Mouse (Mus musculus) cerebellum, postnatal 25 days (tissue): ENCODE data around the gene Cabin1.
A peak's percentile ranks its signal among the peaks of the same experiment; 100 is the strongest.

ENCODE experiments used
- DNase-seq, 2 experiments: peaks; one replicate each; pipeline ENCODE4 v3.0.0; 2021; ENCODE audit warnings: mixed read lengths in 2 of 2

Cabin1 gene

DNA sequence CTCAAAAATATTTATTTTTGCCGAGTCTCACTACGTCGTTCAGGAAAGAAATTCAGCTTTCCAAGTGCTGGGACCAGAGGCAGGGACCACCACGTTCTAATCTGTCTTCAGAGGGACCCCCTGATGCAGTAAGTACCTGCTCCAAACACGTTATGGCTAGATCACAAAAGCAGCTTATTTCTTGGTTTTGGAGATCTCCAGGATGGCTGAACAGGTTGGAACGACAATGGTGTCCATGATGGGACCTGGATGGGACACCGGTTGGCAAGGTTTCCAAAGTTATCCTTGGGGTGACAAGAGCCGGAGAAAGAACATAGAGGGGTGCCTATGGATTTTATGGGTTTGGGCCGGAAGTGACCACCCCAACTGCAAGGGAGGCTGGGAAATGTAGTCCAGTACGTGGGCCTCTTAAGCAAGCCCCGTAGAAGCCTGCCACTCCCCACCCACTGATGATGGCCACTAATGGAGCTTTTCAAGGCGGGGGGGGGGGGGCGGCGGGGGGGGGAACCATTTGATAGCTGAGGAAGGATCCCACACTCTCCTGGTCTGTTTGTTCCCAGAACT is 130.5 kb downstream of the Cabin1 start:
- no peak for DNase-seq

DNA sequence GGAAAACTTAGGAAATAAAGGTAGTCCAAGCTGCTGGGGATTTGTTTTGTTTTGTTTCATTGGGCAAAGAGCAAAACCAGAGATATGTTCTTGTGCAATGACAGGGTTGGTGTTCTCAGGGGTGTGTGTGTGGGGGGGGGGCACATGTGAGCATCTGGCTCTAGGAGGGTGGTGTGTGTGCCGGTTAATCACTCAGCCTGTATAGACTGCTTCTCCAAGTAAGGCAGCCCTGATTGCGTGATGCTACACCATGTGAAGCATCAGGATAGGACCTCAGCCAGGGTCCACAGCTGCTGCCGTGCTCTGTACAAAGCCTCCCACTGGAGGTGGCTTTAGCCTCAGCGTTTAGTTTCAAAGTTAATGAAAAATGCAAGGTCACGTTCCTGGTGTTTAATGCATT is 131.1 kb downstream of the Cabin1 start:
- DNase-seq = no peak

DNA sequence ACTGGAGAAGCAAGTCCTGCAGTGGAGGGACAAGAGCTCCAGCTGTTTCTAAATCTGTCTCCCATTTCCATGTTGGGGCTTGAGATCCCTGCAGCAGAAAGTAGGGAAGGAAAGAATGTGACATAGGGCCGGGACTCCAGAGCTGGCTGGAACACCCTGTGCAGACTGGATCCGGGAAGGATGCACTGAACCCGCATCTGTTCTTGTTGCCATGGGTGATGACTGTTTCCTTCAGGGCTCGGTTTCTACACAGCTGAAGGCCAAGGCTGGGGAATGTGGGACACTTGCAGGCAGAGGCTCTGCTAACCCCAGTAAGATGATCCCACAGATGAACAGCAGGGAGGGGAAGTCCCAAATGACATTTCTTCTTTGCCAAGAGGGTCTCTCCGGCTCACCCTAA is 131.5 kb downstream of the Cabin1 start:
- DNase-seq = no peak

GRCm38 (mm10) chr10:75627490-75627889 is 136.7 kb downstream of the Cabin1 start:
- DNase-seq = no peak

GRCm38 (mm10) chr10:75626991-75627390 is 137.2 kb downstream of the Cabin1 start:
- no peak for DNase-seq

DNA sequence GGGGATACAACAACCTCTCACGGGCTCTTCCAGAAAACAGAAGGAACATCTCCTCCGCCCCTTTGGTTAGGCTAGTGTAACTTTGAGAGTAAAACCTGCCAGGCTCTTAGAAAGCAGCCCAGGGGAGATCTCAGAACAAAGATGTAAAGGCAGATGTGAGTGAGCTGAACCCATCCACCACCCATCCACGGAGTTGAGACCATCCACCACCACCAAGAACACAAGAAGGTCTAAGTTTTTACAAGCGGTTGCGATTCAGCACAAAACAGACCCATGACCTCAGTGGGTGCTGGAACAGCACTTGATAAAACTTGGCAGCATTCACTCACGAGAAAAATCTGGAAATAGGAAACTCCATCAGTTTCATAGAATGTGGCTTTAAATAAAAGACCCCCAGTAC is 138.2 kb downstream of the Cabin1 start:
- DNase-seq = no peak

DNA sequence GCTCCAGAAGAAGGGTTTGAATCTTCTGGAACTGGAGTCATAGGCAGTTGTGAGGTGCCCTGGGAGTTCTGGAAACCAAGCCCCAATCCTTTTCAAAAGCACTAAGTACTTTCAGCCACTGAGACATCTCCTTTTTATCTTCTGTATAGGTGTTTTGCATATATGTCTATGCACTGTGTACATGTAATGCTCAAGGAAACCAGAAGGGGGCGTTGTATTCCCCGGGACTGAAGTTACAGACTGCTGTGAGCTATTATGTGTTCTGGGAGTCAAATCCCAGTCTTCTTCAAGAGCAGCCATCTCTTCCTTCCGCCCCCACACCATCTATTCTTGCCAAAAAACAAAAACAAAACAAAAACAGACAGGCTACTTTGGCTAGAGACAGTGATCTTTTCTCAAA is 143.3 kb downstream of the Cabin1 start:
- DNase-seq = no peak

DNA sequence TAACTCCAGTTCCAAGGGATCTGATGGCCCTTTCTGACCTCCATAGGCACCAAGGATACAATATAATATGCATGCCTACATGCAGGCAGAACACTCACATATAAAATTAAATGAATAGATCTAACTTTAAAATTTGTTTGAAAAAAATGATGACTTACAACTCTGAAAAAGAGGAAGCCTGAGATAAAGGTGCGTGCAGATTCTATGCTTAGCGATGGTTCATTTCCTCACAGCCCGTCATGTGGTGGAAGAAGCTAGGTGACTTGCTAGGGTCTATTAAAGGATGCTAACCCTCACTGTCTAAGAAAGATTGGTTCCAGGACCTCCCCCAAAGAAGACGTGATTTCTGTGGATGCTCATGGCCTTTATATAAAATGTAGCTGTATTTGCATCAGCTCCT is 148.1 kb downstream of the Cabin1 start:
- DNase-seq = no peak

GRCm38 (mm10) chr10:75610486-75610885 is 153.7 kb downstream of the Cabin1 start:
- no peak for DNase-seq

DNA sequence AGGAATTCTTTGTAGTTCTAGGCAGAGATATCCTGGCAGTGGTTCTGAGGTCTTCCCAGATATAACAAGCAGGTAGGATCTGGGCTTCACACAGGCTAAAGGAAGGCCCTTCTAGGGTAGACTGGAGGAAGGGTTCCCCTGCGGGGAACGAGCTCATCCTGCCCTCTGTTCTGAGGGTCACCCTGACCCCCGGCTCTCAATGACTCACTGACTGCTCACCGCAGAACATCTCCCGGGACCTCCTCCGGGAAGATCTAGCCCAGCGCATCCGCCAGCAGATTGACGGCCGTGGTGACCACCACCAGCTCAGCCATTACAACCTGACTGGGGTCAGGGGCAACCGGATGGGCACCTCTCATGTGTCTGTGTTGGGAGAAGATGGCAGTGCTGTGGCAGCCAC is 155.2 kb downstream of the Cabin1 start:
- no peak for DNase-seq

DNA sequence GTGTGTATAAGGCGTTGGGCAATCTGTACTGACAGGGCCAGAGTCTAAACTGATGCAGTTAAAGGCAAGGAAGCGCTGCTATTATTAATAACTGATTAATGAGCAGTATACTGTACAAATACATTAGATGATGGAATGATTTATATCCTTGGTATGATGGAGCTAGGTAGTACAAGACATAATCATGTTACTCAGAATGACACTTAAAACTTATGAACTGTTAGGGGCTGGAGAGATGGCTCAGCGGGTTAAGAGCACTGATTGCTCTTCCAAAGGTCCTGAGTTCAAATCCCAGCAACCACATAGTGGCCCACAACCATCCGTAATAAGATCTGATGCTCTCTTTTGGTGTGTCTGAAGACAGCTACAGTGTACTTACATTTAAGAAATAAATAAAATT is 156.9 kb downstream of the Cabin1 start:
- DNase-seq = no peak

- peak in 1 of 2 experiments; percentile 23 for DNase-seq
These were observed 158.8 kb downstream of the Cabin1 start for GRCm38 (mm10) chr10:75605162-75605846.

DNA sequence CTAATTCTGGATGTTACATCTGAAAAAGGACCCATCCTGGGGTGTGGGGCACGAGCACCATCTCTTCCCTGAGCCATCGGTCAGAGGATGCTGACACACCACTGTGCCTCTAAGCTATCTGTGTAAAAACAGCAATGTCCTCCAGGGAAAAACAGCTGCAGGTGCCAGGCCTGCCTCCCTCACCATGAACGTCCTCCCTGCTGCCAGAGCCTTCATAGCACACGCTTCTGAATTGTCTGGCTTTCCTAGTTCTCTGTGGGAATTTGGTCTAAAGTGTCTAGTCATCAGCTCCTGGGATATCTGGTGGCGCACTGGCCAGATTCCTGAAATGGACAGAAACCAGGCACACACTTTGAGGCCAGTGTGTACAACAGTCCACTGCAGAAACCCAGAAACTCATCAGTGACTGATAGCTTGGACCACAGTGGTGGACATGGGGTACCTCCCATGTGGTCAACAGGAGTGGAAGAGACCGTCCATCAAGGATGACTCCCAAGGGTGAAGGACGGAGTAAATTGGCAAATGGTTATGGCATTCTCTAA is 163.9 kb downstream of the Cabin1 start:
- DNase-seq = no peak
